Mouse (Mus musculus) heart, postnatal 0 days (tissue): Measurements from ENCODE around the gene Nr4a3.

Experiments
- CTCF ChIP-seq: IDR thresholded peaks from 2 replicates; pipeline ENCODE4 v1.5.1; 2016; ENCODE audit warnings: antibody characterized with exemption, control low read depth, low read depth
- EP300 ChIP-seq: IDR thresholded peaks from 2 replicates; pipeline ENCODE4 v1.6.1; 2016; ENCODE audit warnings: antibody characterized with exemption, low read depth

- no peak for TF ChIP-seq CTCF
- no peak for TF ChIP-seq EP300
Measured at GRCm38 (mm10) chr4:48050442-48050841, 5.5 kb downstream of the Nr4a3 start.
